Mouse (Mus musculus): Measurements from ENCODE around the gene Filip1l. TPM values are rescaled to one million over a fixed set of nuclear protein-coding genes. Genes with fewer than 3 reads are reported as not detected.

The Filip1l gene
- polyA plus RNA-seq, 1 experiment from 2014 or later = 1.8 TPM

DNA sequence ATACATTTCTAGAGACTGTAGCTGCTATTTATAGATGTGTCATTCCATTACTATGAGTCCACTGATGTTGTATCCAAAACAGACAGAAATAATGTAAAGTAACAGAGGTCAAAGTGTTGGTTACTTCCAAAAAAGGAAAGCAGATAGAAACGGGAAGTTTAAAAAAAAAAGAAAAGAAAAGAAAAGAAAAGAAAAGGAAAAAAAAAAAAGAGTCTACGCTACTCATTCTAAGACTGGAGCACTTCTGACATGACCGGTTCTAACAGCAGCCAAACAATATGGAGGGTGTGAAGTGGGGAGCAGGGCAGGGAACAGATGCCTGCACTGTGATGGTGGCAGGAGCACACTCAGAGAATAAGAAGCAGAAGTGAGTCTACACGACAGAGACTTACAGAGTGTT, 175.6 kb downstream of the Filip1l start:
- Histone ChIP-seq H3K36me3 (ENCODE audit: control insufficient read depth, insufficient read depth, low read length) (no peaks in the 10 kb centered on the region), H3K4me1 (ENCODE audit: control insufficient read depth, insufficient read depth, low read length) (no peaks in the 10 kb centered on the region), H3K4me2 (ENCODE audit: low read depth, low read length) (no peak overlapping the region), H3K27me3 (ENCODE audit: control insufficient read depth, insufficient read depth, low read length) (no peaks in the 10 kb centered on the region), H3K27ac (ENCODE audit: low read depth, low read length) (no peak overlapping the region), H3K4me3 (ENCODE audit: low read depth, low read length) (no peak overlapping the region), H3K9ac (replicated peaks; ENCODE audit: low read depth, low read length) (no peak overlapping the region), H3K9me3 (ENCODE audit: control insufficient read depth, low read length) (no peaks in the 10 kb centered on the region)
- WGBS = 71% methylated on average over 4 of the region's 4 CpGs
- ATAC-seq (ENCODE audit: low read depth) = no peak

DNA sequence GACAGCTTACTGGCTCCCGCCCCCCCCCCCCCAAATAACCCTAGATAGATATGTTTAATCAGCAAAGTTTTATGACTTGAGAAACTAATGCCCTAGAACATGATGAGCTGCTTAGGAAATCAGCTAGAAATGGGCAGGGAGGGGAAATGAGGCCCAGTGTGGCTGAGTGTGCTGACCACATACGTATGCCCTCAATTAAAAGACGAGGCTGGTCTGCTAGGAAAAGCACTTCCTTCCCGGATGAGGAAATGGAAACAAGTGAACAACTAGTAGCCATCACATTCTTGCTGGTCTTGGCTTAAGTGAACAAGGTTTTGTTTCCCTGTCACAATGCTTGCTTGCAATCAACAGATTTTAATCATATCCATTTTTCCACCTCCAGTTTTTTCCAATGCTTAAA, 177.7 kb downstream of the Filip1l start:
- Histone ChIP-seq H3K9ac (replicated peaks; ENCODE audit: low read depth, low read length) (no peak overlapping the region), H3K4me2 (ENCODE audit: low read depth, low read length) (no peak overlapping the region), H3K4me1 (ENCODE audit: control insufficient read depth, insufficient read depth, low read length) (no peaks in the 10 kb centered on the region), H3K27me3 (ENCODE audit: control insufficient read depth, insufficient read depth, low read length) (no peaks in the 10 kb centered on the region), H3K27ac (ENCODE audit: low read depth, low read length) (no peak overlapping the region), H3K9me3 (ENCODE audit: control insufficient read depth, low read length) (no peaks in the 10 kb centered on the region), H3K4me3 (ENCODE audit: low read depth, low read length) (no peak overlapping the region), H3K36me3 (ENCODE audit: control insufficient read depth, insufficient read depth, low read length) (no peaks in the 10 kb centered on the region)
- WGBS = 88% methylated on average over 4 of the region's 4 CpGs
- ATAC-seq (ENCODE audit: low read depth) = no peak

DNA sequence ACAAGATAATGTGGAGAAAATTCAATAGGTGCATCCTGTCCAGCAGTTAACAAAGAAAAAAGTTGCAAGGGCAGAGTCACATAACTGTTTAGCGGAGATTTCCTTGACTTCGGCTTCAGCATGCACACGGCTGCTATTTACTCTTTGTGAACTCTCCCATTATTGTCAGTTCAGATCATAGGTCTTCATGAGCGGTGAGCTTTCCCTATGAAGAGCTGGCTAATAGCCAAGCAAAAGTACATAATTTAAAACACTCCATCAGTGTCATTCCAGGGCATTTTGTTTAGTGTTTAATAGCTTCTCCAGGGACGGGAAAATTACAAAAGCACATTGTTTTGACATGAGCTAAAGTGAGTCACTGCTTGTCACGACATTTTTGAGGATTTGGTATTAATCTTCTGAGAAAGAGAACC, 179.2 kb downstream of the Filip1l start:
- no peaks in the 10 kb centered on the region for H3K36me3 ChIP-seq (ENCODE audit: control insufficient read depth, insufficient read depth, low read length)
- ATAC-seq (ENCODE audit: low read depth) = no peak
- H3K4me3 ChIP-seq (ENCODE audit: low read depth, low read length) = no peak overlapping the region
- no peak overlapping the region for H3K4me2 ChIP-seq (ENCODE audit: low read depth, low read length)
- H3K27ac ChIP-seq (ENCODE audit: low read depth, low read length) = no peak overlapping the region
- H3K9me3 ChIP-seq (ENCODE audit: control insufficient read depth, low read length) = no peaks in the 10 kb centered on the region
- WGBS = 6% methylated on average over 6 of the region's 6 CpGs
- H3K27me3 ChIP-seq (ENCODE audit: control insufficient read depth, insufficient read depth, low read length) = no peaks in the 10 kb centered on the region
- no peaks in the 10 kb centered on the region for H3K4me1 ChIP-seq (ENCODE audit: control insufficient read depth, insufficient read depth, low read length)
- H3K9ac ChIP-seq (replicated peaks; ENCODE audit: low read depth, low read length) = no peak overlapping the region

DNA sequence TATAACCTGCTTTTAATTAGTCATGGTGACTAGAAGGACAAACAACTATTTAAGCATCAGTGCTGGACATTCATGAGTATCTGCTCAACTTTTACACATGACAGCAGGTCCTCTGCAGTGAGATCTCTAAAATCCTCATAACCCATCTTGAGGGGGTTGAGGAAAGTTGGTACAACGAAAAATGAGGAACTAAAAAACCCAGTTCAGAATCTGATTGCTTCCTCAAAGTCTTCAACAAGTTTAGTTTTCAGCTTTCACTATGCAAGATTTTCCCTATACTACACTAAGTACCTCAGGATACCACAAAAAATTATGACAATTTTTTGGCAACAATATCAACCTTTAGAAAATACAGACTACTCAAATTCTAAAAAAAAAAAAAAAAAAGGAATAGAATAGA, 181.5 kb downstream of the Filip1l start:
- 88% methylated on average over 1 of the region's 1 CpGs for WGBS

DNA sequence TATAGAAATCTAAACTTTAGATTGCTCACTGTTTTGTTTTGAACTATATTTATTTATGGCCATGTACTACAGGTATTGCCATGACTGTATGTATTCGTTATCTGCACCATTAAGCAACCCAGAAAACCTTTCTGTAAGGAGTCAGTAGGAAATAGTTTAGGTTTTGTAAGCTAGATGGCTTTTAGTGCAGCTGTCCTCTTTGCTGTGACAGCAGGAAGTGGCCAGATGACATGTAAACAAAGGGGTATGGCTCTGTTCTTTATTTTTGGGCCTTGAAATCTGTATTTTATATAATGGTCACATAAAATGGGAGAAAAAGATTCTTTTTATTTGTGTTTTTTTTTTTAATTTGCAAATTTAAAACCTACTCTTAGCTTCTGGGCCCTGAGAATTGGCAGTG, 181.9 kb downstream of the Filip1l start:
- no peaks in the 10 kb centered on the region for H3K27me3 ChIP-seq (ENCODE audit: control insufficient read depth, insufficient read depth, low read length)
- no peak for ATAC-seq (ENCODE audit: low read depth)
- no peak overlapping the region for H3K4me2 ChIP-seq (ENCODE audit: low read depth, low read length)
- no peaks in the 10 kb centered on the region for H3K4me1 ChIP-seq (ENCODE audit: control insufficient read depth, insufficient read depth, low read length)
- H3K9me3 ChIP-seq (ENCODE audit: control insufficient read depth, low read length) = no peaks in the 10 kb centered on the region
- no peak overlapping the region for H3K27ac ChIP-seq (ENCODE audit: low read depth, low read length)
- H3K36me3 ChIP-seq (ENCODE audit: control insufficient read depth, insufficient read depth, low read length) = no peaks in the 10 kb centered on the region
- WGBS = 87% methylated on average over 1 of the region's 1 CpGs
- H3K9ac ChIP-seq (replicated peaks; ENCODE audit: low read depth, low read length) = no peak overlapping the region
- H3K4me3 ChIP-seq (ENCODE audit: low read depth, low read length) = no peak overlapping the region

More for the DNA sequence above, 181.5 kb downstream of the Filip1l start:
- H3K27me3 ChIP-seq (ENCODE audit: control insufficient read depth, insufficient read depth, low read length) = no peaks in the 10 kb centered on the region
- no peak overlapping the region for H3K27ac ChIP-seq (ENCODE audit: low read depth, low read length)
- no peaks in the 10 kb centered on the region for H3K36me3 ChIP-seq (ENCODE audit: control insufficient read depth, insufficient read depth, low read length)
- no peak for ATAC-seq (ENCODE audit: low read depth)
- no peak overlapping the region for H3K9ac ChIP-seq (replicated peaks; ENCODE audit: low read depth, low read length)
- H3K4me1 ChIP-seq (ENCODE audit: control insufficient read depth, insufficient read depth, low read length) = no peaks in the 10 kb centered on the region
- no peak overlapping the region for H3K4me2 ChIP-seq (ENCODE audit: low read depth, low read length)
- H3K9me3 ChIP-seq (ENCODE audit: control insufficient read depth, low read length) = no peaks in the 10 kb centered on the region
- H3K4me3 ChIP-seq (ENCODE audit: low read depth, low read length) = no peak overlapping the region

DNA sequence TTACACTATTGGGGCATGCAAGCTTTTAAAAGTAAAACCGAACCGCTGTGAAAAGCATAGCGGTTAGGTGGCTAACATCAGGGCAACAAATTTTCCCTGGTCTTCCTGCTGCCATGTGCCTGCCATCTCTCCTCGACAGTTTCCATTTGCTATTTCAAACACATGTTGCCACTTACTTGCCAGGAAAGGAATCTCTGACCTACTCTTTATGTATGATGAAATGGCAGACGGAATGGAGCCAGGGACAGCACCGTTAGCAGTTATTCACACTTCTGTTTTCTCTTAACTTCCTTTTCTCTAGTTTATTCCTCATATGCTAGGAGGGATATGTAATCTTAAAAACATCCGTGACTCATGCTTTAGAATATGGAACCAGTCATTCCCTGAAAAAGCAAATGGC, 183.6 kb downstream of the Filip1l start:
- ATAC-seq (ENCODE audit: low read depth) = no peak
- H3K4me3 ChIP-seq (ENCODE audit: low read depth, low read length) = no peak overlapping the region
- no peaks in the 10 kb centered on the region for H3K27me3 ChIP-seq (ENCODE audit: control insufficient read depth, insufficient read depth, low read length)
- H3K27ac ChIP-seq (ENCODE audit: low read depth, low read length) = no peak overlapping the region
- H3K4me2 ChIP-seq (ENCODE audit: low read depth, low read length) = no peak overlapping the region
- H3K9me3 ChIP-seq (ENCODE audit: control insufficient read depth, low read length) = no peaks in the 10 kb centered on the region
- no peaks in the 10 kb centered on the region for H3K4me1 ChIP-seq (ENCODE audit: control insufficient read depth, insufficient read depth, low read length)
- H3K9ac ChIP-seq (replicated peaks; ENCODE audit: low read depth, low read length) = no peak overlapping the region
- WGBS = 94% methylated on average over 7 of the region's 7 CpGs
- no peaks in the 10 kb centered on the region for H3K36me3 ChIP-seq (ENCODE audit: control insufficient read depth, insufficient read depth, low read length)

DNA sequence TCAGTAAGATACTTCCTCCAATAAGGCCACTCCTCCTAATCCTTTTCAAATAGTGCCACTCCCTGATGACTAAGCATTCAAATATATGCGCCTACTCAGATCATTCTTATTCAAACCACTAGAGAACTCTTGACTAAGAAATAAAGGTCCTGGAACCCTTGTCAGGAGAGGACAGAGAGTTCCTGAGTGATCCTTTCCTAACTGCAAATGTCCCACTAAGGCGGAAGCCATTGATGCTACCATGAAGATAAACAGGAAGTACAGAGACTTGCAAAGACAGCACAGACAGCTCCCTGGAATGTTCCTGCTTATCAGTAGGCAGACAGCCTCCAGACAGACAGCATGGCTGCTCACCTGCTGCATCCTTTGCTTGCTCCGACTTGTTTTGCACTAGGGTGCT, 190.3 kb downstream of the Filip1l start:
- H3K4me1 ChIP-seq (ENCODE audit: control insufficient read depth, insufficient read depth, low read length) = no peaks in the 10 kb centered on the region
- no peak for ATAC-seq (ENCODE audit: low read depth)
- H3K27me3 ChIP-seq (ENCODE audit: control insufficient read depth, insufficient read depth, low read length) = no peaks in the 10 kb centered on the region
- WGBS = 95% methylated on average over 3 of the region's 3 CpGs
- H3K9ac ChIP-seq (replicated peaks; ENCODE audit: low read depth, low read length) = no peak overlapping the region
- H3K9me3 ChIP-seq (ENCODE audit: control insufficient read depth, low read length) = no peaks in the 10 kb centered on the region
- no peak overlapping the region for H3K27ac ChIP-seq (ENCODE audit: low read depth, low read length)
- no peak overlapping the region for H3K4me3 ChIP-seq (ENCODE audit: low read depth, low read length)
- no peak overlapping the region for H3K4me2 ChIP-seq (ENCODE audit: low read depth, low read length)
- H3K36me3 ChIP-seq (ENCODE audit: control insufficient read depth, insufficient read depth, low read length) = no peaks in the 10 kb centered on the region

DNA sequence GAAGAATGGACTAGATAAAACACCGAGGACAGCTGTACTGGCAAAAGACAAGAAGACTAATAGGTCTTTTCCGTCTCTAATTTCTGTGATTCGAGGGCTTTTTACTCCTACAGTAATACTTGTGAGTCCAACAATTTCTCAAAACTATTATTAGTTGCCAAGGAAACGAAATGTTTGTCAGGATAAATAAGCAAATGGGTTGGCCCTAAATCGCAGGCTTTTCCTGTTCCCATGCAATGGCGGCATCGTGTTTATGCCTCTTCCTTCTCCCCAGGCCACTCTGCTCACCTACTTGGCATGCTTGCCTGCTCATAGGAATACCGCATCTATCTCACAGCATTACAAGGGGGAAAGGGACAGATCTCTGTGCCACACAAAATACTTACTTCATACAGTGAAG, 191.5 kb downstream of the Filip1l start:
- ATAC-seq (ENCODE audit: low read depth) = no peak
- Histone ChIP-seq H3K4me1 (ENCODE audit: control insufficient read depth, insufficient read depth, low read length) (no peaks in the 10 kb centered on the region), H3K36me3 (ENCODE audit: control insufficient read depth, insufficient read depth, low read length) (no peaks in the 10 kb centered on the region), H3K27me3 (ENCODE audit: control insufficient read depth, insufficient read depth, low read length) (no peaks in the 10 kb centered on the region), H3K9ac (replicated peaks; ENCODE audit: low read depth, low read length) (no peak overlapping the region), H3K27ac (ENCODE audit: low read depth, low read length) (no peak overlapping the region), H3K4me2 (ENCODE audit: low read depth, low read length) (no peak overlapping the region), H3K9me3 (ENCODE audit: control insufficient read depth, low read length) (no peaks in the 10 kb centered on the region), H3K4me3 (ENCODE audit: low read depth, low read length) (no peak overlapping the region)
- WGBS = 78% methylated on average over 8 of the region's 8 CpGs

DNA sequence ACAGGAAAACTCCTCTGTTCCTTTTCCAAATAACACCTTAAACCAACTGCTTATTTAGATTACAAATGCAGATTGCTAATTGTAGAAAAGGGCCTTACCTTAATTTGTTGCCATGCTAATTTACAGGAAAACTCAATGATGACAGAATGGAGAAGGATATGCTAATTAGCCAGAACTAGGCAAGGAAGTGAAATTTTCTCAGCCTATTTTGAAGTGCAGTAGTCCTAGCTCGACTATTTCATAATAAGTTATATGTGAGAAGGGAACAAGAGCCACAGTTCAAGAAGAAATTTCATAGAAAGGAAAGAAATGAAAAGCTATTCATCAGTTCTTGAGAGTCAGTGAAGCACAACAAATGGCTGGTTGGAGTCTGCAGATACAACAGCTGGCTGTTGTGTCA, 193.5 kb downstream of the Filip1l start:
- Histone ChIP-seq H3K9me3 (ENCODE audit: control insufficient read depth, low read length) (no peaks in the 10 kb centered on the region), H3K27ac (ENCODE audit: low read depth, low read length) (no peak overlapping the region), H3K4me2 (ENCODE audit: low read depth, low read length) (no peak overlapping the region), H3K27me3 (ENCODE audit: control insufficient read depth, insufficient read depth, low read length) (no peaks in the 10 kb centered on the region), H3K36me3 (ENCODE audit: control insufficient read depth, insufficient read depth, low read length) (no peaks in the 10 kb centered on the region), H3K9ac (replicated peaks; ENCODE audit: low read depth, low read length) (no peak overlapping the region), H3K4me1 (ENCODE audit: control insufficient read depth, insufficient read depth, low read length) (no peaks in the 10 kb centered on the region), H3K4me3 (ENCODE audit: low read depth, low read length) (no peak overlapping the region)
- WGBS = 77% methylated on average over 1 of the region's 1 CpGs
- ATAC-seq (ENCODE audit: low read depth) = no peak

DNA sequence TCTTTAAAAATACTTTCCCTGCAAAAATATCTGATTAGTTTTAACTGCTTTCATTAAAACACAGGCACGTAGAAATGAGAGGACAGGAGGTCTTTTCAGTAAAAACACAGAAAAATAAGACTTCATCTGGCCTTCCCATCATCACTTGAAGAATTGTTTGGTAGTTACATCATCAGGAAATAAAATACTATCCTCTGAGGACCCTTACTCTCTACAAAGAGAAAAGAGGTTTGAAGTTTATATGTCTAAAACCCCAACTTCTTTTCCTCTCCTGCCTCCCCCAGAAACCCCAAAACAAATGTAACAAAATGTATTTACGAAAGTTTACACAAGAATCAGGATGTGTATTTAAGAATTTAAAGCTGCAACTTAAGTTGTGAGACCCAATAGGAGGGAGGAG, 195.7 kb downstream of the Filip1l start:
- ATAC-seq (ENCODE audit: low read depth) = no peak
- WGBS = 58% methylated on average over 2 of the region's 2 CpGs
- H3K4me3 ChIP-seq (ENCODE audit: low read depth, low read length) = peak overlapping the region; percentile 66
- H3K36me3 ChIP-seq (ENCODE audit: control insufficient read depth, insufficient read depth, low read length) = no peaks in the 10 kb centered on the region
- H3K27ac ChIP-seq (ENCODE audit: low read depth, low read length) = no peak overlapping the region
- H3K27me3 ChIP-seq (ENCODE audit: control insufficient read depth, insufficient read depth, low read length) = no peaks in the 10 kb centered on the region
- no peaks in the 10 kb centered on the region for H3K9me3 ChIP-seq (ENCODE audit: control insufficient read depth, low read length)
- H3K9ac ChIP-seq (replicated peaks; ENCODE audit: low read depth, low read length) = peak overlapping the region; percentile 72
- H3K4me1 ChIP-seq (ENCODE audit: control insufficient read depth, insufficient read depth, low read length) = no peaks in the 10 kb centered on the region
- peak overlapping the region; percentile 82 for H3K4me2 ChIP-seq (ENCODE audit: low read depth, low read length)
